Mouse (Mus musculus) myocyte (in vitro differentiated cells): ENCODE data around the gene Uchl3. TPM values are rescaled to one million over a fixed set of nuclear protein-coding genes. Genes with fewer than 3 reads are reported as not detected.

Experiments used
- H3K27me3 ChIP-seq: one replicate; pipeline ENCODE4 v1.6.1; 2011; ENCODE audit not compliant: control insufficient read depth, insufficient read depth, insufficient read length
- H3K36me3 ChIP-seq: one replicate; pipeline ENCODE4 v1.6.1; 2011; ENCODE audit not compliant: control insufficient read depth, insufficient read depth
- H3K4me2 ChIP-seq: one replicate; pipeline ENCODE4 v1.6.1; 2011; ENCODE audit warnings: low read depth, control low read depth
- H3K4me3 ChIP-seq: one replicate; pipeline ENCODE4 v1.5.1; 2011; ENCODE audit warnings: mild to moderate bottlenecking, control low read depth, moderate library complexity
- H3K79me2 ChIP-seq: one replicate; pipeline ENCODE4 v1.6.1; 2011; ENCODE audit not compliant: control insufficient read depth, insufficient read depth
- H3ac ChIP-seq: one replicate; pipeline ENCODE4 v1.6.1; 2011; ENCODE audit not compliant: control insufficient read depth, insufficient read length
- CEBPB ChIP-seq: IDR thresholded peaks from 2 replicates; pipeline ENCODE4 v1.6.1; 2011; ENCODE audit warnings: mild to moderate bottlenecking, moderate library complexity; ENCODE audit not compliant: poor library complexity, insufficient read depth, severe bottlenecking
- E2F4 ChIP-seq: IDR thresholded peaks from one replicate; pipeline ENCODE4 v1.6.1; 2011; ENCODE audit warnings: mild to moderate bottlenecking, control low read depth, moderate library complexity; ENCODE audit not compliant: insufficient read depth
- MAX ChIP-seq: IDR thresholded peaks from one replicate; pipeline ENCODE4 v1.6.1; 2011; ENCODE audit warnings: low read depth, mild to moderate bottlenecking, control low read depth
- MYOD1 ChIP-seq, 3 experiments: IDR thresholded peaks; one replicate each; pipeline ENCODE4 v1.6.1; 2011; ENCODE audit warnings: control low read depth in 2 of 3, low read depth in 2 of 3, mild to moderate bottlenecking in 2 of 3, moderate library complexity in 1 of 3; ENCODE audit not compliant: insufficient read length in 2 of 3, control insufficient read depth in 1 of 3
- MYOG ChIP-seq, 3 experiments: IDR thresholded peaks; one replicate each; pipeline ENCODE4 v1.6.1; 2011; ENCODE audit warnings: control low read depth in 2 of 3, low read depth in 2 of 3, mild to moderate bottlenecking in 2 of 3; ENCODE audit not compliant: insufficient read length in 2 of 3, control insufficient read depth in 1 of 3, insufficient read depth in 1 of 3
- POLR2A ChIP-seq: IDR thresholded peaks from one replicate; pipeline ENCODE4 v1.6.1; 2011; ENCODE audit warnings: low read depth, mild to moderate bottlenecking, control low read depth, moderate library complexity; ENCODE audit not compliant: insufficient read length
- POLR2AphosphoS2 ChIP-seq: IDR thresholded peaks from one replicate; pipeline ENCODE4 v1.6.1; 2011; ENCODE audit warnings: low read depth, control low read depth; ENCODE audit not compliant: insufficient read length
- REST ChIP-seq: IDR thresholded peaks from one replicate; pipeline ENCODE4 v1.6.1; 2011; ENCODE audit warnings: mild to moderate bottlenecking, control low read depth, moderate library complexity; ENCODE audit not compliant: insufficient read depth, insufficient read length
- SRF ChIP-seq: IDR thresholded peaks from one replicate; pipeline ENCODE4 v1.6.1; 2011; ENCODE audit warnings: low read depth; ENCODE audit not compliant: control insufficient read depth, insufficient read length
- TCF12 ChIP-seq: IDR thresholded peaks from one replicate; pipeline ENCODE4 v1.6.1; 2011; ENCODE audit warnings: mild to moderate bottlenecking, control low read depth; ENCODE audit not compliant: poor library complexity, insufficient read depth, severe bottlenecking
- TCF3 ChIP-seq: IDR thresholded peaks from one replicate; pipeline ENCODE4 v1.6.1; 2011; ENCODE audit warnings: low read depth, control low read depth; ENCODE audit not compliant: insufficient read length
- USF1 ChIP-seq: IDR thresholded peaks from one replicate; pipeline ENCODE4 v1.6.1; 2011; ENCODE audit warnings: low read depth, mild to moderate bottlenecking, control low read depth, moderate library complexity
- polyA plus RNA-seq: library from polyadenylated mRNA; unstranded; fragments of >200 nt; fragmentation: generic; extraction: Trizol; gene quantifications from one replicate; pipeline ENCODE4 v1.2.1, GENCODE M21; 2012; ENCODE audit warnings: missing spikeins

Gene Uchl3
- polyA plus RNA-seq, 1 experiment, result 29.4 TPM

DNA sequence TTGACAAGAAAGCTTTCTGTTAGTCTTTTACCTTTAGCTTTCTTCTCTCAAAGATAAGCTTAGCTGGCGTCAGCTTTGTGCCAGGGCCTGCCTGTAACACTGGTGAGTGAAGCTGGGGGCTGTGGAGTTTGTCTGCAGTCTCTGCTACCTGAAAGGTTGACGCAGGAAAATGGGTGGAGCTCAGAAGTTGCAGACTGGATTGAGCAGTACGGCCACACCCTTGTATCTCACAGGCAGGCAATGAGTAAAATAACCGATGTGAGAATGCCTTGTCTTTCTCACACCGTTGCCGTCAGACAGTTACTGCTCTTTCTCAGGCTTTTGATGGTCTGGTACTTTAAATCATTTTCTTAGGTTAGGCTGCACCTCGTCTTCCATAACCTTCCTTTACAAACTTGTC lies 12.3 kb downstream of the Uchl3 start:
- Histone ChIP-seq H3K4me2 (no peak overlapping the region), H3K4me3 (no peak overlapping the region), H3K36me3 (peaks cover 9% of the 10 kb centered on the region), H3K27me3 (no peaks in the 10 kb centered on the region), H3K79me2 (no peaks in the 10 kb centered on the region), H3ac (no peak overlapping the region)
- TF ChIP-seq SRF, result no peak
- TF ChIP-seq TCF3, result no peak
- no peak for TF ChIP-seq TCF12
- TF ChIP-seq MYOD1 (IDR thresholded peaks at IDR 0.05; ENCODE audit: control insufficient read depth in 1 of 3, insufficient read length in 2 of 3, low read depth in 2 of 3), result no peak
- no peak for TF ChIP-seq REST
- TF ChIP-seq E2F4, result no peak
- no peak for TF ChIP-seq POLR2A
- no peak for TF ChIP-seq USF1
- no peak for TF ChIP-seq CEBPB
- no peak for TF ChIP-seq MAX
- no peak for TF ChIP-seq POLR2AphosphoS2
- TF ChIP-seq MYOG (IDR thresholded peaks at IDR 0.05; ENCODE audit: control insufficient read depth in 1 of 3, insufficient read depth in 1 of 3, insufficient read length in 2 of 3, low read depth in 2 of 3), result no peak

GRCm38 (mm10) chr14:101666536-101666935 lies 12.8 kb downstream of the Uchl3 start:
- H3K36me3 ChIP-seq, result peaks cover 9% of the 10 kb centered on the region
- H3K27me3 ChIP-seq, result no peaks in the 10 kb centered on the region
- H3K79me2 ChIP-seq, result no peaks in the 10 kb centered on the region
- TF ChIP-seq MYOD1 (IDR thresholded peaks at IDR 0.05; ENCODE audit: control insufficient read depth in 1 of 3, insufficient read length in 2 of 3, low read depth in 2 of 3) (no peak), CEBPB (no peak), REST (no peak), E2F4 (no peak), MAX (no peak), POLR2A (no peak), POLR2AphosphoS2 (no peak), TCF12 (no peak), MYOG (IDR thresholded peaks at IDR 0.05; ENCODE audit: control insufficient read depth in 1 of 3, insufficient read depth in 1 of 3, insufficient read length in 2 of 3, low read depth in 2 of 3) (no peak), USF1 (no peak), SRF (no peak), TCF3 (no peak)
- H3K4me3 ChIP-seq, result no peak overlapping the region
- no peak overlapping the region for H3ac ChIP-seq
- no peak overlapping the region for H3K4me2 ChIP-seq

- TF ChIP-seq SRF (no peak), POLR2AphosphoS2 (no peak), CEBPB (no peak), USF1 (no peak), MAX (no peak), MYOG (IDR thresholded peaks at IDR 0.05; ENCODE audit: control insufficient read depth in 1 of 3, insufficient read depth in 1 of 3, insufficient read length in 2 of 3, low read depth in 2 of 3) (no peak), E2F4 (no peak), TCF3 (no peak)
- Histone ChIP-seq H3K4me2 (no peak overlapping the region), H3K27me3 (no peaks in the 10 kb centered on the region), H3ac (no peak overlapping the region), H3K79me2 (no peaks in the 10 kb centered on the region), H3K36me3 (peaks cover 9% of the 10 kb centered on the region), H3K4me3 (no peak overlapping the region)
Observed at GRCm38 (mm10) chr14:101668626-101669025, 14.9 kb downstream of the Uchl3 start.

DNA sequence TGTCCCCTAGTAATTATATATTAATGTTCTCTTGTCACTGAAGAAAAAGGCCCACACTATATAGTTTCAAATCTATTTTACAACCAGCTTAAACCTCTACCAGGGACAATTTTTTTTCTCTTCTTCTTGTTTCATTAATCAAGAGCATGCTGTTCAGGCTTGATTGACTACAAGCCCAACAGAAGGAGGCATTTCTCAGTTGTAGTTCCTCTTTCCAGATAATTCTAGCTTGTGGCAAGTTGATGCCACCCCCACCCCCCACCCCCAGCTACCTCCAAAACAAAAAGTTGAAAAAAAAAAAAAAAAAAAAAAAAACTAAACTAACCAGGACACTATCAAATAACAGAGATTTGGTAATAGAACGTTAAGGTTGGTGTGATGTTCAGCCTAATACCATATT lies 18.5 kb downstream of the Uchl3 start:
- Histone ChIP-seq H3K4me2 (no peak overlapping the region), H3K36me3 (peaks cover 9% of the 10 kb centered on the region), H3K4me3 (no peak overlapping the region), H3ac (no peak overlapping the region), H3K79me2 (no peaks in the 10 kb centered on the region), H3K27me3 (no peaks in the 10 kb centered on the region)
- TF ChIP-seq POLR2AphosphoS2 (no peak), USF1 (no peak), E2F4 (no peak), TCF12 (no peak), POLR2A (no peak), TCF3 (no peak), MYOD1 (IDR thresholded peaks at IDR 0.05; ENCODE audit: control insufficient read depth in 1 of 3, insufficient read length in 2 of 3, low read depth in 2 of 3) (no peak), MAX (no peak), CEBPB (no peak)

DNA sequence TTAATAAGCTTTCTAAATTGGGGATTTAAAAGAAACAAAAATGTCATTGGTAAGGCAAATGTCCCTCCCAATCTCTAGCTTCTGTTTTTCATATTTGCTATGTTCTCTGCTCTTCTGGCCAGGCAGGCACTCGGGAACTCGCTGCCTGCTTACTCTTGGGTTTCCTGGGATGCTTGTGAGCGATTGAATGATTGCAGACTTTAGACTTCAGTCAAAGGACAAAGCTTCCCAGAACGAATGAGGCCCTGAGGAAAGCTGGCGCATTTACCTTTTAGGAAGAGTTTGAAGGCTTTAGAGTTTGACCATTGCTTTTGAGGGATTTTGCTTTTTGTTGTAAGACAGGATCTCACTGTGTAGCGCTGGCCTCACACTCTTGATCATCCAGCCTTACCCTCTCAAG lies 33.9 kb downstream of the Uchl3 start:
- H3K4me2 ChIP-seq, result no peak overlapping the region
- no peaks in the 10 kb centered on the region for H3K27me3 ChIP-seq
- no peak for TF ChIP-seq MYOD1 (IDR thresholded peaks at IDR 0.05; ENCODE audit: control insufficient read depth in 1 of 3, insufficient read length in 2 of 3, low read depth in 2 of 3)
- TF ChIP-seq USF1, result no peak
- TF ChIP-seq TCF12, result no peak
- no peak for TF ChIP-seq MYOG (IDR thresholded peaks at IDR 0.05; ENCODE audit: control insufficient read depth in 1 of 3, insufficient read depth in 1 of 3, insufficient read length in 2 of 3, low read depth in 2 of 3)
- no peak for TF ChIP-seq TCF3
- no peak for TF ChIP-seq SRF
- no peak for TF ChIP-seq MAX
- TF ChIP-seq E2F4, result no peak
- TF ChIP-seq POLR2A, result no peak
- no peak for TF ChIP-seq CEBPB
- no peak for TF ChIP-seq REST
- H3K36me3 ChIP-seq, result peaks cover 5% of the 10 kb centered on the region
- no peaks in the 10 kb centered on the region for H3K79me2 ChIP-seq
- no peak overlapping the region for H3ac ChIP-seq
- no peak overlapping the region for H3K4me3 ChIP-seq
